Mouse (Mus musculus) telencephalon, adult 2 months (tissue): ENCODE measurements around the gene Wdr90.
A peak's percentile ranks its signal among the peaks of the same experiment; 100 is the strongest.
"Not testable (repeated sequence)": the region's sequence is repeated elsewhere in the genome, so short reads cannot be mapped to it uniquely, and the experiment has no call there.

Source experiments
- DNase-seq: peaks from one replicate; pipeline ENCODE4 v3.0.0-alpha.2; 2011; ENCODE audit warnings: low read depth, low spot score

Gene Wdr90

GRCm38 (mm10) chr17:25877741-25878610 lies 16.7 kb upstream of the Wdr90 start:
- DNase-seq = no peak

GRCm38 (mm10) chr17:25877025-25877424 lies 15.7 kb upstream of the Wdr90 start:
- DNase-seq = no peak

- DNase-seq = no peak
Observed at GRCm38 (mm10) chr17:25876347-25876915, 15.1 kb upstream of the Wdr90 start.

GRCm38 (mm10) chr17:25875171-25876136 lies 14.2 kb upstream of the Wdr90 start:
- DNase-seq = peak; percentile 82

- peak; percentile 84 for DNase-seq
Observed at GRCm38 (mm10) chr17:25874721-25875170, 13.4 kb upstream of the Wdr90 start, which contains the start of gene Mettl26. Gene Mettl26 (plus strand): TSS chr17:25875074.

- DNase-seq = no peak
Observed at GRCm38 (mm10) chr17:25874148-25874720, 12.9 kb upstream of the Wdr90 start.

GRCm38 (mm10) chr17:25873405-25874147 lies 12.3 kb upstream of the Wdr90 start:
- DNase-seq = no peak

- DNase-seq = no peak
Observed at GRCm38 (mm10) chr17:25872676-25873075, 11.4 kb upstream of the Wdr90 start.

GRCm38 (mm10) chr17:25871566-25871965 lies 10.3 kb upstream of the Wdr90 start:
- DNase-seq = not testable (repeated sequence)

GRCm38 (mm10) chr17:25869954-25870353 lies 8.7 kb upstream of the Wdr90 start:
- no peak for DNase-seq

GRCm38 (mm10) chr17:25869498-25869897 lies 8.2 kb upstream of the Wdr90 start:
- DNase-seq = no peak

- DNase-seq = peak; percentile 64
Observed at GRCm38 (mm10) chr17:25868601-25869191, 7.4 kb upstream of the Wdr90 start, which contains the start of gene Mcrip2. Gene Mcrip2 (minus strand): TSS chr17:25868764.

- DNase-seq = no peak
Observed at GRCm38 (mm10) chr17:25867836-25868600, 6.7 kb upstream of the Wdr90 start.

- no peak for DNase-seq
Observed at GRCm38 (mm10) chr17:25867509-25867835, 6.2 kb upstream of the Wdr90 start.

- DNase-seq = no peak
Observed at GRCm38 (mm10) chr17:25866172-25866571, 4.9 kb upstream of the Wdr90 start.

GRCm38 (mm10) chr17:25865288-25865687 lies 4.0 kb upstream of the Wdr90 start:
- DNase-seq = no peak

- no peak for DNase-seq
Observed at GRCm38 (mm10) chr17:25864311-25864710, 3.0 kb upstream of the Wdr90 start.

GRCm38 (mm10) chr17:25863681-25864080 lies 2.4 kb upstream of the Wdr90 start:
- DNase-seq = no peak
